24 mouse cellular contexts compared by ENCODE assay signal in the genomic region with DNA sequence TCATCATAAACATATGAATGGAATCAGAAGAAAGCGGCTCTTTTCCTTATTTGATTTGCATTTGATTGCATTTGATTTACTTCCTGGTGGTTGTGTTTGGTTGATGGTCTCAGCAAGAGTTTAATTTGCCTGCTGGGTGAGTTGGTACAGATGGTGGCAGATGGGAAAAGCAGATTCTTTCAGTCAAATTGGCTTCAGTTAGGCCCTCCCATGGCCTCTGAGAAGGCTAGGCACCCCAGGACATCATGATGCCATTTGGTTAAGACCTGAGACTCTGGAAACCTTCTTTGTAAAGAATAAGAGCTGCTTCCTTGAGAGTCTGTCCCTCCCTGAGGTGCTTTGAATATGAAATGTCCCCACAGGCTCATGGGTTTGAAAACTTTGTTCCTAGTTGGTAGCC.
DNase-seq lines count a peak whose midpoint lies in the region; ATAC-seq and TF ChIP-seq lines count a peak whose summit lies in the region.
"Had no signal": no experiment of that assay in that cellular context is flagged by ENCODE, and none has a peak within 500 bp of the region (broad histone marks: within the 10 kb centered on the region; RNA-seq: fewer than 3 reads in every experiment).

No protein-coding gene starts in this region.

- DNase-seq in left cerebral cortex, postnatal 4 days, result peak; percentile 37
- no peak for DNase-seq in left cerebral cortex, postnatal 10 days (ENCODE audit: extremely low spot score in 1 of 2, low spot score in 2 of 2)
- peak; percentile 94 for DNase-seq in brain, adult 2 months (ENCODE audit: low read depth, low spot score)
- DNase-seq in cerebellum, adult 2 months, result peak; percentile 53 to 78
- peak; percentile 45 to 60 for DNase-seq in cerebellum, postnatal 25 days
- no peak for DNase-seq in forebrain, embryonic 10.5 days (ENCODE audit: extremely low spot score, low spot score)
- DNase-seq: adrenal gland, postnatal 14 days; B cell, adult 2 months; gastrocnemius, postnatal 14 days; heart, adult 18-20 months; heart, postnatal 14 days; kidney, adult 2 months; layer of hippocampus, adult 9-11 months; liver; lung, postnatal 4 days; thymus, postnatal 14 days had no signal

- no peak overlapping the region for H3K4me3 ChIP-seq in cerebellum, adult 2 months (replicated peaks; ENCODE audit: insufficient read depth, low read depth, low read length)
- no peak overlapping the region for H3K4me3 ChIP-seq in forebrain, embryonic 10.5 days
- H3K4me3 ChIP-seq: erythroblast, embryonic 14.5 days; heart, embryonic 12.5 days; hindbrain, embryonic 12.5 days; limb, embryonic 10.5 days had no signal

- no peak for TF ChIP-seq POLR2A in cerebellum, adult 2 months (IDR thresholded peaks at IDR 0.05; ENCODE audit: borderline replicate concordance, insufficient read depth, low read length)

- intact Hi-C loops in left cerebral cortex, postnatal 4 days (cut with DNase I), result no loop called here
- intact Hi-C loops in left cerebral cortex, postnatal 10 days (cut with DNase I), result no loop called here

- no peak for ATAC-seq in erythroblast, adult 5-6 weeks (replicated peaks; ENCODE audit: low FRiP score, poor library complexity, severe bottlenecking)
- ATAC-seq in monocyte, adult 5-6 weeks (replicated peaks; ENCODE audit: insufficient number of reproducible peaks, low FRiP score, low TSS enrichment, poor library complexity, severe bottlenecking), result no peak
- ATAC-seq: forebrain, embryonic 14.5 days had no signal

- H3K27ac ChIP-seq in cerebellum, adult 2 months (ENCODE audit: insufficient read depth, low read length), result no peak overlapping the region
- no peak overlapping the region for H3K27ac ChIP-seq in forebrain, embryonic 10.5 days
- H3K27ac ChIP-seq: hindbrain, embryonic 12.5 days; kidney, postnatal 0 days; limb, embryonic 10.5 days had no signal

- no peaks in the 10 kb centered on the region for H3K27me3 ChIP-seq in cerebellum, adult 2 months (ENCODE audit: control insufficient read depth, insufficient read depth, low read length)
- peaks cover 23% of the 10 kb centered on the region; the same call in 1 of the 2 replicates for H3K27me3 ChIP-seq in forebrain, embryonic 10.5 days (ENCODE audit: poor library complexity, severe bottlenecking)
- H3K27me3 ChIP-seq: heart, embryonic 12.5 days; hindbrain, embryonic 12.5 days had no signal

- 12% methylated on average over 1 of the region's 1 CpGs for WGBS in cerebellum, adult 2 months
- WGBS in forebrain, embryonic 10.5 days, result 63% methylated on average over 1 of the region's 1 CpGs

- H3K36me3 ChIP-seq in forebrain, embryonic 10.5 days (replicated peaks), result no peaks in the 10 kb centered on the region
- H3K36me3 ChIP-seq: heart, embryonic 12.5 days; hindbrain, embryonic 12.5 days; limb, embryonic 10.5 days had no signal

- peaks cover 14% of the 10 kb centered on the region for H3K4me1 ChIP-seq in cerebellum, adult 2 months (ENCODE audit: control insufficient read depth, insufficient read depth, low read length)
- peaks cover 4% of the 10 kb centered on the region; the same call in 1 of the 2 replicates for H3K4me1 ChIP-seq in forebrain, embryonic 10.5 days
- H3K4me1 ChIP-seq: heart, embryonic 12.5 days; hindbrain, embryonic 12.5 days; limb, embryonic 10.5 days had no signal

- TF ChIP-seq CTCF in cerebellum, adult 2 months (IDR thresholded peaks at IDR 0.05; ENCODE audit: borderline replicate concordance, insufficient read depth, low read depth, low read length), result no peak

- no peaks in the 10 kb centered on the region for H3K9me3 ChIP-seq in forebrain, embryonic 10.5 days
- H3K9me3 ChIP-seq: heart, embryonic 12.5 days; hindbrain, embryonic 12.5 days; limb, embryonic 10.5 days had no signal

Comparison
In these comparisons a context has a peak if more than half of its experiments do, and no peak if none do; other contexts are left out.
1. DNase-seq: peak in left cerebral cortex, postnatal 4 days (single experiment), brain, adult 2 months (single experiment), cerebellum, adult 2 months (2 of 2) and cerebellum, postnatal 25 days (2 of 2); none in left cerebral cortex, postnatal 10 days (0 of 2) and forebrain, embryonic 10.5 days (single experiment).